Mouse (Mus musculus) adrenal gland, adult (tissue): ENCODE data around the gene Lrrc7.

Experiments
- DNase-seq, 2 experiments: peaks; one replicate each; pipeline ENCODE4 v3.0.0; 2022 to 2023; ENCODE audit warnings: low spot score in 1 of 2; ENCODE audit not compliant: inconsistent age in 2 of 2

Gene Lrrc7

GRCm38 (mm10) chr3:158369169-158369568 lies 192.9 kb downstream of the Lrrc7 start:
- no peak for DNase-seq

- DNase-seq: no peak
Observed at GRCm38 (mm10) chr3:158365801-158366200, 196.2 kb downstream of the Lrrc7 start.

GRCm38 (mm10) chr3:158362091-158362490 lies 199.9 kb downstream of the Lrrc7 start:
- DNase-seq: no peak

- no peak for DNase-seq
Observed at GRCm38 (mm10) chr3:158356706-158357105, 205.3 kb downstream of the Lrrc7 start.

- no peak for DNase-seq
Observed at GRCm38 (mm10) chr3:158356194-158356593, 205.8 kb downstream of the Lrrc7 start.

- no peak for DNase-seq
Observed at GRCm38 (mm10) chr3:158340808-158341207, 221.2 kb downstream of the Lrrc7 start.

GRCm38 (mm10) chr3:158330085-158330484 lies 231.9 kb downstream of the Lrrc7 start:
- no peak for DNase-seq

GRCm38 (mm10) chr3:158310391-158310790 lies 251.6 kb downstream of the Lrrc7 start:
- no peak for DNase-seq

- no peak for DNase-seq
Observed at GRCm38 (mm10) chr3:158307415-158307814, 254.6 kb downstream of the Lrrc7 start.

GRCm38 (mm10) chr3:158298732-158299131 lies 263.3 kb downstream of the Lrrc7 start:
- no peak for DNase-seq

GRCm38 (mm10) chr3:158295041-158295440 lies 267.0 kb downstream of the Lrrc7 start:
- DNase-seq: no peak

- no peak for DNase-seq
Observed at GRCm38 (mm10) chr3:158284431-158284830, 277.6 kb downstream of the Lrrc7 start.

GRCm38 (mm10) chr3:158278631-158279030 lies 283.4 kb downstream of the Lrrc7 start:
- no peak for DNase-seq

GRCm38 (mm10) chr3:158272700-158273099 lies 289.3 kb downstream of the Lrrc7 start:
- DNase-seq: no peak

- no peak for DNase-seq
Observed at GRCm38 (mm10) chr3:158270887-158271286, 291.1 kb downstream of the Lrrc7 start.

- DNase-seq: peak in 1 of 2 experiments; percentile 40
Observed at GRCm38 (mm10) chr3:158252576-158252975, 309.4 kb downstream of the Lrrc7 start.

- no peak for DNase-seq
Observed at GRCm38 (mm10) chr3:158247672-158248071, 314.3 kb downstream of the Lrrc7 start.

- DNase-seq: no peak
Observed at GRCm38 (mm10) chr3:158210657-158211056, 351.4 kb downstream of the Lrrc7 start.

- DNase-seq: peak; percentile 9 to 62
Observed at GRCm38 (mm10) chr3:158210026-158210425, 352.0 kb downstream of the Lrrc7 start.

- DNase-seq: no peak
Observed at GRCm38 (mm10) chr3:158207840-158208239, 354.2 kb downstream of the Lrrc7 start.

GRCm38 (mm10) chr3:158202776-158203175 lies 359.2 kb downstream of the Lrrc7 start:
- DNase-seq: no peak

- DNase-seq: no peak
Observed at GRCm38 (mm10) chr3:158195426-158195825, 366.6 kb downstream of the Lrrc7 start.

- no peak for DNase-seq
Observed at GRCm38 (mm10) chr3:158193229-158193628, 368.8 kb downstream of the Lrrc7 start.
